Mouse (Mus musculus) midbrain, embryonic 11.5 days (tissue): ENCODE measurements around the gene Ccdc162. TPM values are rescaled to one million over a fixed set of nuclear protein-coding genes. Genes with fewer than 3 reads are reported as not detected.

ENCODE experiments used
- ATAC-seq: fragments of 200-750 bp; cut with Nextera tagmentation; 2 replicates; pipeline ENCODE4 v1.8.0; 2017; ENCODE audit warnings: moderate TSS enrichment, moderate library complexity; ENCODE audit not compliant: low FRiP score
- DNase-seq: peaks from one replicate; pipeline ENCODE4 v3.0.0; 2015; ENCODE audit warnings: low spot score; ENCODE audit errors: missing footprints
- H3K27ac ChIP-seq: fragments of 300-500 bp; sonication (generic); 2 replicates; pipeline ENCODE4 v1.5.1; 2014; ENCODE audit warnings: low read depth, low read length
- H3K27me3 ChIP-seq: fragments of 300-500 bp; sonication (generic); 2 replicates; pipeline ENCODE4 v1.6.1; 2014; ENCODE audit warnings: mild to moderate bottlenecking, low read length, moderate library complexity, mixed read lengths; ENCODE audit not compliant: control insufficient read depth, insufficient read depth
- H3K36me3 ChIP-seq: fragments of 300-500 bp; sonication (generic); 2 replicates; pipeline ENCODE4 v1.6.1; 2014; ENCODE audit warnings: mild to moderate bottlenecking, low read length, moderate library complexity, mixed read lengths; ENCODE audit not compliant: control insufficient read depth, insufficient read depth
- H3K4me1 ChIP-seq: fragments of 300-500 bp; sonication (generic); 2 replicates; pipeline ENCODE4 v1.6.1; 2014; ENCODE audit warnings: low read length; ENCODE audit not compliant: control insufficient read depth, insufficient read depth
- H3K4me2 ChIP-seq: fragments of 300-500 bp; sonication (generic); 2 replicates; pipeline ENCODE4 v1.6.1; 2014; ENCODE audit warnings: mild to moderate bottlenecking, moderate library complexity
- H3K4me3 ChIP-seq: fragments of 300-500 bp; sonication (generic); 2 replicates; pipeline ENCODE4 v1.5.1; 2014; ENCODE audit warnings: low read depth, low read length
- H3K9ac ChIP-seq: fragments of 300-500 bp; sonication (generic); 2 replicates; pipeline ENCODE4 v1.6.1; 2014; ENCODE audit warnings: low read length
- H3K9me3 ChIP-seq: fragments of 300-500 bp; sonication (generic); 2 replicates; pipeline ENCODE4 v1.6.1; 2016; ENCODE audit warnings: low read length; ENCODE audit not compliant: control insufficient read depth
- WGBS: fragments of 180-500 bp; shearing (Covaris S2); extraction: QIAGEN DNeasy Blood & Tissue Kit; methylation state at CpG from one replicate; pipeline ENCODE4 v1.1.7; 2014; 5-methylcytosine and 5-hydroxymethylcytosine counted together
- polyA plus RNA-seq: library from polyadenylated mRNA; unstranded; fragments of >200 nt; fragmentation: Nextera tagmentation; extraction: Ambion mirVana; gene quantifications from 2 replicates; pipeline ENCODE4 v1.2.1, GENCODE M21; 2014

Gene Ccdc162
- polyA plus RNA-seq, 1 experiment from 2014 or later: 0.33 TPM

- no peak overlapping the region for H3K9ac ChIP-seq
- H3K4me1 ChIP-seq: no peaks in the 10 kb centered on the region
- no peaks in the 10 kb centered on the region for H3K9me3 ChIP-seq
- H3K4me3 ChIP-seq: no peak overlapping the region
- peaks cover 9% of the 10 kb centered on the region; the same call in 1 of the 2 replicates for H3K36me3 ChIP-seq
- peak; percentile 33; the same call in 1 of the 2 replicates for ATAC-seq
- H3K4me2 ChIP-seq: no peak overlapping the region
- no peak overlapping the region for H3K27ac ChIP-seq
- peak; percentile 82 for DNase-seq
- H3K27me3 ChIP-seq: no peaks in the 10 kb centered on the region
- 33% methylated on average over 4 of the region's 4 CpGs for WGBS
Observed at GRCm38 (mm10) chr10:41537226-41537982, 179.0 kb downstream of the Ccdc162 start.

DNA sequence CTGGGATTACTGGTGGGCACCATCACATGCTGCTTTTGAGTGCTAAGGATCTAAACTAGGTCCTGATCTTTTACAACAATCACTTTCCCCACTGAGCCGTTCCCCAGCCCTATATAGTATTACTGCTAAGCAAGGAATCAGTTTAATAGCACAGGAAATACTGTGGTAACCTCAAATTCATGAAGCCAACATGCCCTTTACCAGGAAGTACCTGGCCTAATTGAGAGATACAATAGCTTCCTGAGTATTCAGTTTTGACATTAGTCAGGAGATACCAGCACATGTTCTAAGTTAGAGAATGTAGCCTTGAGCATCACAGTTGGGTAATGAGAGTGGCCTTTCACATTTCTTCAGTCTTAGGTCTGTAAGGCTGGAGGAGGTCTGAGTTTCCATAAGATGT lies 179.7 kb downstream of the Ccdc162 start:
- Histone ChIP-seq H3K4me3 (no peak overlapping the region), H3K27ac (no peak overlapping the region), H3K9me3 (no peaks in the 10 kb centered on the region), H3K36me3 (peaks cover 9% of the 10 kb centered on the region; the same call in 1 of the 2 replicates), H3K9ac (no peak overlapping the region), H3K4me1 (no peaks in the 10 kb centered on the region), H3K27me3 (no peaks in the 10 kb centered on the region), H3K4me2 (no peak overlapping the region)
- DNase-seq: peak; percentile 35
- 88% methylated on average over 1 of the region's 1 CpGs for WGBS
- no peak for ATAC-seq

- Histone ChIP-seq H3K36me3 (peaks cover 9% of the 10 kb centered on the region; the same call in 1 of the 2 replicates), H3K4me3 (no peak overlapping the region), H3K4me1 (no peaks in the 10 kb centered on the region), H3K4me2 (no peak overlapping the region), H3K9ac (no peak overlapping the region), H3K9me3 (no peaks in the 10 kb centered on the region), H3K27me3 (no peaks in the 10 kb centered on the region), H3K27ac (no peak overlapping the region)
- WGBS: 93% methylated on average over 2 of the region's 2 CpGs
- ATAC-seq (no peak), DNase-seq (peak; percentile 73)
Observed at GRCm38 (mm10) chr10:41535991-41536390, 180.4 kb downstream of the Ccdc162 start.

GRCm38 (mm10) chr10:41529972-41530371 lies 186.5 kb downstream of the Ccdc162 start:
- H3K36me3 ChIP-seq: peaks cover 9% of the 10 kb centered on the region; the same call in 1 of the 2 replicates
- H3K27ac ChIP-seq: no peak overlapping the region
- 93% methylated on average over 5 of the region's 5 CpGs for WGBS
- no peaks in the 10 kb centered on the region for H3K4me1 ChIP-seq
- peak; percentile 35 for DNase-seq
- no peak overlapping the region for H3K4me3 ChIP-seq
- no peak for ATAC-seq
- no peaks in the 10 kb centered on the region for H3K27me3 ChIP-seq
- H3K9ac ChIP-seq: no peak overlapping the region
- H3K9me3 ChIP-seq: no peaks in the 10 kb centered on the region
- H3K4me2 ChIP-seq: no peak overlapping the region

GRCm38 (mm10) chr10:41525696-41526095 lies 190.7 kb downstream of the Ccdc162 start:
- no peaks in the 10 kb centered on the region for H3K9me3 ChIP-seq
- H3K27me3 ChIP-seq: no peaks in the 10 kb centered on the region
- H3K9ac ChIP-seq: no peak overlapping the region
- 84% methylated on average over 1 of the region's 1 CpGs for WGBS
- H3K4me3 ChIP-seq: no peak overlapping the region
- no peak overlapping the region for H3K4me2 ChIP-seq
- DNase-seq (peak; percentile 75), ATAC-seq (no peak)
- no peaks in the 10 kb centered on the region for H3K36me3 ChIP-seq
- H3K27ac ChIP-seq: no peak overlapping the region
- H3K4me1 ChIP-seq: peaks cover 14% of the 10 kb centered on the region

DNA sequence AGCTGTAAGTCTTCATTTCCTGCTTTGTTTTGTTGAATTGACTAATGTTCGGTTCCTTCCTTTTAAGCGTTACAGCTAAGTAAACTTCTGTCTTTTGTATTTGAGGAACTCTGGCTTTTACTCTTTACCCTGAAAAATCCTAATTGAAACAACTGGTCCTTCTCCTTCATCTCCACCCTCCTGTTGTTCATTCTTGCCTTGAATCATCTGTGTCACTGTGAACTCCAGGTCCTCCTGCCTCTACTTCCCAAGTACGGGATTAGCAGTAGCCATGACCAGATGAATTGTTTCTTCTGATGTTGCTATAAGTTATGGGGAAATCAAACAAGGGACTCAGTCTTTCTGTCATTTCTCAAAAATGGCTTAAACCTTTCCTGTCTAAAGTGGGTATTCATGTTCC lies 193.0 kb downstream of the Ccdc162 start:
- Histone ChIP-seq H3K4me3 (no peak overlapping the region), H3K27ac (no peak overlapping the region), H3K27me3 (no peaks in the 10 kb centered on the region), H3K36me3 (no peaks in the 10 kb centered on the region), H3K9ac (no peak overlapping the region), H3K4me1 (peaks cover 15% of the 10 kb centered on the region), H3K9me3 (no peaks in the 10 kb centered on the region), H3K4me2 (no peak overlapping the region)
- 86% methylated on average over 3 of the region's 3 CpGs for whole genome bisulfite sequencing
- DNase-seq: peak; percentile 56
- no peak for ATAC-seq

GRCm38 (mm10) chr10:41520410-41520673 lies 196.1 kb downstream of the Ccdc162 start:
- no peak for ATAC-seq

GRCm38 (mm10) chr10:41519640-41520409 lies 196.6 kb downstream of the Ccdc162 start:
- DNase-seq (peak; percentile 94), ATAC-seq (peak; percentile 68; the same call in 1 of the 2 replicates)
- H3K27me3 ChIP-seq: no peaks in the 10 kb centered on the region
- no peaks in the 10 kb centered on the region for H3K36me3 ChIP-seq
- H3K27ac ChIP-seq: peak overlapping the region; percentile 93
- no peaks in the 10 kb centered on the region for H3K9me3 ChIP-seq
- H3K9ac ChIP-seq: peak overlapping the region; percentile 94
- peaks cover 15% of the 10 kb centered on the region for H3K4me1 ChIP-seq
- H3K4me2 ChIP-seq: peak overlapping the region; percentile 62
- under 1% methylated on average over 65 of the region's 65 CpGs for WGBS
- peak overlapping the region; percentile 90 for H3K4me3 ChIP-seq

More at GRCm38 (mm10) chr10:41520410-41520673, 196.1 kb downstream of the Ccdc162 start:
- no peaks in the 10 kb centered on the region for H3K9me3 ChIP-seq
- no peaks in the 10 kb centered on the region for H3K27me3 ChIP-seq
- H3K9ac ChIP-seq: peak overlapping the region; percentile 94
- H3K4me1 ChIP-seq: peaks cover 15% of the 10 kb centered on the region
- no peak overlapping the region for H3K27ac ChIP-seq
- H3K36me3 ChIP-seq: no peaks in the 10 kb centered on the region
- peak overlapping the region; percentile 90 for H3K4me3 ChIP-seq
- peak overlapping the region; percentile 62 for H3K4me2 ChIP-seq
- WGBS: 7% methylated on average over 5 of the region's 5 CpGs
- DNase-seq: no peak

GRCm38 (mm10) chr10:41518981-41519618 lies 197.3 kb downstream of the Ccdc162 start, which contains the start of gene Cd164:
Gene Cd164, plus strand, starts transcription at chr10:41519414.
- DNase-seq: peak; percentile 99
- Histone ChIP-seq H3K27ac (peak within 1 kb of the TSS; percentile 93), H3K4me2 (peak within 1 kb of the TSS; percentile 62), H3K4me1 (peaks cover 15% of the 10 kb centered on the region), H3K27me3 (no peaks in the 10 kb centered on the region), H3K36me3 (no peaks in the 10 kb centered on the region), H3K9ac (peak within 1 kb of the TSS; percentile 94), H3K4me3 (peak within 1 kb of the TSS; percentile 90), H3K9me3 (no peaks in the 10 kb centered on the region)
- WGBS: under 1% methylated on average over 67 of the region's 69 CpGs
- ATAC-seq: peak; percentile 94
